Mouse (Mus musculus): Measurements from ENCODE around the gene C4b.
A peak's percentile ranks its signal among the peaks of the same experiment; 100 is the strongest.
"Not testable (repeated sequence)": the region's sequence is repeated elsewhere in the genome, so short reads cannot be mapped to it uniquely, and the experiment has no call there.

C4b gene

GRCm38 (mm10) chr17:34743719-34744118 is at the start of gene C4b:
C4b (minus strand) TSS chr17:34743882.
- peak; percentile 37 for DNase-seq (ENCODE audit: low read depth, low spot score)

GRCm38 (mm10) chr17:34777680-34778325 is 34.1 kb upstream of the C4b start:
- DNase-seq (ENCODE audit: low read depth, low spot score) = peak; percentile 74

- DNase-seq (ENCODE audit: low read depth, low spot score) = no peak
These were observed 17.8 kb upstream of the C4b start for GRCm38 (mm10) chr17:34761471-34761870.

GRCm38 (mm10) chr17:34746531-34746930 is 2.8 kb upstream of the C4b start:
- DNase-seq (ENCODE audit: low read depth, low spot score) = no peak

- DNase-seq (ENCODE audit: low read depth, low spot score) = not testable (repeated sequence)
These were observed 1.5 kb upstream of the C4b start for GRCm38 (mm10) chr17:34745166-34745565.

- DNase-seq (ENCODE audit: low read depth, low spot score) = not testable (repeated sequence)
These were observed 929 bp upstream of the C4b start for GRCm38 (mm10) chr17:34744611-34745010.

- DNase-seq (ENCODE audit: low read depth, low spot score) = no peak
These were observed 524 bp upstream of the C4b start for GRCm38 (mm10) chr17:34744206-34744605.

- DNase-seq (ENCODE audit: low read depth, low spot score) = no peak
These were observed 3.4 kb downstream of the C4b start for GRCm38 (mm10) chr17:34740280-34740679.

- DNase-seq (ENCODE audit: low read depth, low spot score) = not testable (repeated sequence)
These were observed 4.0 kb downstream of the C4b start for GRCm38 (mm10) chr17:34739708-34740107.

- not testable (repeated sequence) for DNase-seq (ENCODE audit: low read depth, low spot score)
These were observed 6.2 kb downstream of the C4b start for GRCm38 (mm10) chr17:34737466-34737865.

- DNase-seq (ENCODE audit: low read depth, low spot score) = not testable (repeated sequence)
These were observed 13.7 kb downstream of the C4b start for GRCm38 (mm10) chr17:34729779-34730553.

- DNase-seq (ENCODE audit: low read depth, low spot score) = not testable (repeated sequence)
These were observed 14.5 kb downstream of the C4b start for GRCm38 (mm10) chr17:34729155-34729554.

GRCm38 (mm10) chr17:34727887-34728286 is 15.8 kb downstream of the C4b start:
- DNase-seq (ENCODE audit: low read depth, low spot score) = no peak

GRCm38 (mm10) chr17:34723066-34723465 is 20.6 kb downstream of the C4b start:
- no peak for DNase-seq (ENCODE audit: low read depth, low spot score)

- DNase-seq (ENCODE audit: low read depth, low spot score) = not testable (repeated sequence)
These were observed 21.4 kb downstream of the C4b start for GRCm38 (mm10) chr17:34722238-34722637.

GRCm38 (mm10) chr17:34719886-34720285 is 23.8 kb downstream of the C4b start:
- peak; percentile 21 for DNase-seq (ENCODE audit: low read depth, low spot score)

GRCm38 (mm10) chr17:34717401-34717800 is 26.3 kb downstream of the C4b start:
- DNase-seq (ENCODE audit: low read depth, low spot score) = no peak

GRCm38 (mm10) chr17:34716247-34716646 is 27.4 kb downstream of the C4b start:
- DNase-seq (ENCODE audit: low read depth, low spot score) = no peak

GRCm38 (mm10) chr17:34715451-34715850 is 28.2 kb downstream of the C4b start:
- not testable (repeated sequence) for DNase-seq (ENCODE audit: low read depth, low spot score)

- DNase-seq (ENCODE audit: low read depth, low spot score) = not testable (repeated sequence)
These were observed 28.7 kb downstream of the C4b start for GRCm38 (mm10) chr17:34714908-34715445.

- DNase-seq (ENCODE audit: low read depth, low spot score) = not testable (repeated sequence)
These were observed 29.3 kb downstream of the C4b start for GRCm38 (mm10) chr17:34714181-34714907.

GRCm38 (mm10) chr17:34712951-34713350 is 30.7 kb downstream of the C4b start:
- DNase-seq (ENCODE audit: low read depth, low spot score) = peak; percentile 56

Data from brain, adult 2 months (tissue).